Mouse (Mus musculus): ENCODE data around the gene Kirrel. TPM values are rescaled to one million over a fixed set of nuclear protein-coding genes. Genes with fewer than 3 reads are reported as not detected.

Kirrel gene
- not detected in 2 replicates for total RNA-seq (2017)

- 0 out of 2 replicates have a peak, but pooled peaks have one; percentile 10 for ATAC-seq (ENCODE audit: extremely low read depth, insufficient number of reproducible peaks, low FRiP score, poor library complexity, severe bottlenecking)
These were observed at the start of gene Kirrel for GRCm38 (mm10) chr3:87174096-87174768. Gene Kirrel, minus strand, starts transcription at chr3:87174747.

DNA sequence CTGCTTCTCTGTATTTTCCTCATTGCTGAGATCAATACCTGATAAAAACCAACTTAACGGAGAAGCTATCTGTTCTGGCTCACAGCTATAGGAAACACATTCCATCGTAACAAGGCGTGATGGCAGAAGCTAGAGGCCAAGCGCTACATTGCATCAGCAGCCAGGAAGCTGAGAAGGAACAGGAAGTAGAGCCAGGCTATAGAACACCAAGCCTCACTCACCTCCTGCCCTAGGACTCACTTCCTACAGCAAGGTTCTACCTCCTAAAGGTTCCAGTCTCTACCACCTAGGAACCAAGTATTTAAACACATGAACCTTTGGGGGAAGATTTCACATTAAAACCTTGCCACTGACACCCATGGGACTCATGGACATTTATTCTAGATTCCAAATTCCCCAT is 49.1 kb upstream of the Kirrel start:
- ATAC-seq (ENCODE audit: extremely low read depth, insufficient number of reproducible peaks, low FRiP score, poor library complexity, severe bottlenecking), result no peak

GRCm38 (mm10) chr3:87222346-87222745 is 47.8 kb upstream of the Kirrel start:
- ATAC-seq (ENCODE audit: extremely low read depth, insufficient number of reproducible peaks, low FRiP score, poor library complexity, severe bottlenecking), result no peak

- ATAC-seq (ENCODE audit: extremely low read depth, insufficient number of reproducible peaks, low FRiP score, poor library complexity, severe bottlenecking), result no peak
These were observed 40.6 kb upstream of the Kirrel start for GRCm38 (mm10) chr3:87215176-87215575.

DNA sequence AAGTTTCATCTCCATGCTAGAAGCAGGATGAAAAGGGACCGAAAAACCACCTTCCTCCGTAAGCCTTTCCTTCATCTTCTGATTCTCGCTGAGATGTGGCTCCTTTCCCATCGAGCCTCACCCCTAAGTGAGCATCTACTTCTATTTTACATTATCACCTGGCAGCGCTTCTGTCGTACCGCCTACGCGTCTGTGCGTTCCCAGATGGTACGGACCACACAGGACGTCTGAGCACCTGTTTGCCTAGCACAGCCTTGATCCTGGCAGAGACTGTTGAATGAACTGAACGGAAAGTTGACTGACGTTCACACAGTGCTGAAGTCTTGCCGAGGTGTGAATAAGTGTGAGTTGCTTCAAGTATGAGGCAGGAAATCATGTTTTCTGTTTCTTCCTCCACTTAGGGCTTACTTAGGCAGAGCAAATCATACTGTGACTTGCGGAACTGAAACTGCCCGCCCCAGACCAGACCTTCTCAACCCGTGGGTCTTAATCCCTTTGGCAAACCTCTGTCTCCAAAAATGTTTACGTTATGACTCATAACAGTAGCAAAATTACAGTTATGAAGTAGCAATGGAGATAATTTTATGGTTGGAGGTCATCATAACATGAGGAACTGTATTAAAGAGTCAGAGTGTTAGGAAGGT is 39.8 kb upstream of the Kirrel start:
- no peak for ATAC-seq (ENCODE audit: extremely low read depth, insufficient number of reproducible peaks, low FRiP score, poor library complexity, severe bottlenecking)

GRCm38 (mm10) chr3:87206336-87207075 is 32.0 kb upstream of the Kirrel start:
- no peak for ATAC-seq (ENCODE audit: extremely low read depth, insufficient number of reproducible peaks, low FRiP score, poor library complexity, severe bottlenecking)

- no peak for ATAC-seq (ENCODE audit: extremely low read depth, insufficient number of reproducible peaks, low FRiP score, poor library complexity, severe bottlenecking)
These were observed 22.1 kb upstream of the Kirrel start for GRCm38 (mm10) chr3:87196637-87197036.

DNA sequence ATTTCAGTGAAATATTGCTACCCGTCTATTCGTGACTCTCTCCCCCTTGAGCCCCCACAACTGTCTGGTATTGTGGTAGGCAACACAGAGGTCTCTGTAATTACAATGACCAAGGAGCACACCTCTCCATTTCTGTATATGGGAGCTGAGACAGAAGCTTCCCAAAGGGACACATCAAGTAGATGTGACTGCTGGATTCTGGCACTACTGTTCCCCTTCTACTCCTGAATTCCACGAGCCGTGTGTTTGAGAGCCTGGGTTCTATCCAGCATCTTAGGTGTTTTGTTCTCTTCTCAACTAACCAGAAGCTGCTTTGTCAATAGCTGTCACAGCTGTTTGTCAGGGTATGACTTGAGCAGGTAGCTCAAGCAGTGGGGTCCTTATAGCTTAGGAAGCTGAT is 20.5 kb upstream of the Kirrel start:
- no peak for ATAC-seq (ENCODE audit: extremely low read depth, insufficient number of reproducible peaks, low FRiP score, poor library complexity, severe bottlenecking)

DNA sequence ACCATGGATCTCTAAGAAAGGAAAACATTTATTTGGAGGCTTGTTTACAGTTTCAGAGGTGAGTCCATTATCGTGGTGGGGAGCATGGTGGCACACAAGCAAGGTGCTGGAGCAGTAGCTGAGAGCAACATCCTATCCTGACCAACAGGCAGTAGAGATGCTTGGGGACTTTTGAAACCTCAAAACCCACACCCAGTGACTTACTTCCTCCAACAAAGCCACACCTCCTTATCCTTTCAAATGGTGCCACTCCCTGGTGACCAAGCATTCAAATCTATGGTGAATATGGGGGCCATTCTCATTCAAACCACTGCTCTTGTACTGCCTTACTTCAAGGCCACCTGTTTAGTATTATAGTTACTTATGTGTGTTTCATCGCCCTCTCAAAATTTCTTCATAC is 20.0 kb upstream of the Kirrel start:
- ATAC-seq (ENCODE audit: extremely low read depth, insufficient number of reproducible peaks, low FRiP score, poor library complexity, severe bottlenecking), result no peak

DNA sequence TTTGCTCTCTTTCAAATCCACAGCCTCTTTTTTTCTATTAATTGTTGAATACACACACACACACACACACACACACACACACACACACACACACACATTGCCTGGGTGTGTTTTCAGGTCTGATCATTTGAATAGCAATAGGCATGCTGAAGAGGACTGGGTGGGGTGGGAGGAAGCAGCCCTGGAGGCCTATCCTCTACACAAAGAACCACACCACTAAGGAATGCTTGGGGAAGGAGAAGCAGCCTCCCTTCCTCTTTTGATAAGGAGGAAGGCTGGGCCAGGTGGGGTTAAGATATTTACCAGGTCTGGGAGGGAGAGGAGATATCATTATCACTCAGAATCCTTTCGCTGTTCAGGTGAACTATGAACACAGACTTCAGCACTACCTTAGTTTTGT is 19.2 kb upstream of the Kirrel start:
- no peak for ATAC-seq (ENCODE audit: extremely low read depth, insufficient number of reproducible peaks, low FRiP score, poor library complexity, severe bottlenecking)

DNA sequence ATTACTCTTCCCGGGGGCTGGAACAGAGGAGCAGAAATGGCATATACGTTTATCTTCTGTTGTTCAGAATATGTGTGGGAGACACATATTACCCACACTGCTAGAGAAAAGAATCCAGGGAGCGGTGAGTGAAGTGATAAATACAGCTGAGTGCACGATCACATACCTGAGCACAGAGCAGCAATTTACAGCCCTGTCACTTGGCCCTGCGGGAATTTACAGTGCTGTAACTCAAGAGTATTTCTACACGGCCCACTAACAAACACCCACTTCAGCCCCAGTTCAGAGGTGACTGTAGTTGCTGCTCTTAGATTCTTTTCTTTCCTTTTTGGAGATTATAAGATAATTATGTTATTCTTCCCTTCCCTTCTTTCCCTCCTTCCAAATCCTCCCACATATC is 18.8 kb upstream of the Kirrel start:
- ATAC-seq (ENCODE audit: extremely low read depth, insufficient number of reproducible peaks, low FRiP score, poor library complexity, severe bottlenecking), result no peak

- no peak for ATAC-seq (ENCODE audit: extremely low read depth, insufficient number of reproducible peaks, low FRiP score, poor library complexity, severe bottlenecking)
These were observed 2.1 kb upstream of the Kirrel start for GRCm38 (mm10) chr3:87176687-87177086.

DNA sequence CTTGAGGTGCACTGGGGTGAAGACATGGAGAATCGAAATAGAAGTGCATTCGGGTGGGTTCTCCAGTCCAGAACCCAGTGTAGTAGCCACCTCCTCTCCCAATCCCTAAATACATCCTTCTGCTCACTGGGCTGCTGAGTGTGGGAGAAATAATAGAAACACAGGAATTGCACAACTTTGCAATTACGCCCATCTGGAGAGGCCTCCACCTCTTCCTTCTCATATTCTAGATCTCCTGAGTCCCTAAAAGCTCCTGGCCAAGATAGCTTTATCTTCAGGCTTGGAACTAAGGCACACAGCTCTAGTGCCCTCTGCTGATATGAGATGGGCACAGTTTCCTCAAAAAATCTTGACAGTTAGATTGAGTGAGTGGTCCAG is 880 bp upstream of the Kirrel start:
- ATAC-seq (ENCODE audit: extremely low read depth, insufficient number of reproducible peaks, low FRiP score, poor library complexity, severe bottlenecking), result no peak

- ATAC-seq (ENCODE audit: extremely low read depth, insufficient number of reproducible peaks, low FRiP score, poor library complexity, severe bottlenecking), result no peak
These were observed 356 bp upstream of the Kirrel start for GRCm38 (mm10) chr3:87174769-87175437.

DNA sequence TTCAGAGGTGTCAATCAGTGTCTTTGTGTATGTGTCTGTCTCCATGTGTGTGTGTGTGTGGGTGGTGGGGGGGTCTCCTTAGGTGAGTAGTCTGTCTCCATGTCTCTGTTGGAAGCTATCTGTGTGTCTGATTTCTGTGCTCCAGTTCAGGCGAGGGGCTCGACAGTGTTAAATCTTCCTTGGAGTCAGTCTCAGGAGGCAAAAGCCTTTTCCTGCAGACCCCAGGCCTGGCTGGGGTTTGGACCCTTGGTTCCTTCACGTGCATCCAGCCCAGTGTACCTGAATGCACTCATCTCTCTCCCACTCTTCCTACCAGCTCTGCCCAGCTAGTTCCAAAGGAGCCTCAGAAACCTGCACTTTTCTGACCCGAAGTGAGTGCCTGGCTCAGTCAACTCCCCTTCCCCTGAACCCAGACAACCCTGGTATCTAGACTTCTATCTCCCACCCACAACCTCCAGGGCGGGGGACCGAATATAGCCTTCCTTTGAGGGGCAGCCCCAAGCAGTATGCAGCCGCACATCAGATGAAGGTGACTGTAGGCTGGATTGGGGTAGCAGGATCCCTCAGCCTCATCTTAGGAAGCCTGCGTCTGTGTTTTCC is 961 bp downstream of the Kirrel start:
- ATAC-seq (ENCODE audit: extremely low read depth, insufficient number of reproducible peaks, low FRiP score, poor library complexity, severe bottlenecking), result no peak

GRCm38 (mm10) chr3:87173103-87173444 is 1.5 kb downstream of the Kirrel start:
- ATAC-seq (ENCODE audit: extremely low read depth, insufficient number of reproducible peaks, low FRiP score, poor library complexity, severe bottlenecking), result no peak

GRCm38 (mm10) chr3:87172351-87173102 is 2.0 kb downstream of the Kirrel start:
- no peak for ATAC-seq (ENCODE audit: extremely low read depth, insufficient number of reproducible peaks, low FRiP score, poor library complexity, severe bottlenecking)

DNA sequence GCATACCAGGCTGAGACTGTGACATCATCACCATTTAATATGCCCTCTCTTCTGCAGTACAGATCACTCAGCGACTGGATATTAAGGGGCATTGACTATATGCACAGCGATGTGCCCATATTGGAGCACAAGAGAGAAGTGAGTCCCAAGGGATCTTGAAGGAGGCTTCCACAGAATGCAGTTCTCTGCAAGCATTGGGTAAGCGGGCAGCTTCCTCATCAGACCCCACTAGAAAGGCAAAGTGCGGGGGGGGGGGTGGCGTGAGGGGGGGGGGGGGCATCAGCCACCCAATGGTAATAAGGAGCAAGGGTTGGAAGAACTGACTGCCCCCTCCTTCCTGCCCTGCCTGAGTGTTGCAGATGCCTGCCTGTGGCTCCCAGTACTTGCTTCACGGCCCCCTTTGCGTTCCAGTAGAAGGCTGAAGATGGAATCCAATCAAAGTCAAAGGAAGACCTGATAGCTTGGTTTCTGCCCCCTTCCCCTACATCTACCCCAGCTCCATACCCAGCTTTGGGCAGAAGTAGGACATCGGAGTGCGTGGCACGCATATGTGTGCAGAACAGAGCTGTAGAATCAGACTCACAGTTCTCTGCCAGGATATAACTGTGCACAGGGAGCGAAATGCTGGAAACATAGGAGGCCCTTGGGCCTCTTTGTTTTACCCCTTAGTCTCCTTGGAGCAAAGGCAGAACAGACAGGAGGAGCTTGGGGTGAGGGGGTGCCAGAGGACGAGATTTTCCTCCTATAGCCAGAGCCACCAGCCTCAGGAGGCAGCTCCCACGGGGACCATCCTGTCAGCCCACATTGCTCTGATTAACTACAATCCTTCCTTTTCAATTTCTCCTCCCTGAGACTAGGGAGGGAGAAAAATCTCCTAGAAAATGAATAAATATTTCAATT is 3.1 kb downstream of the Kirrel start:
- ATAC-seq (ENCODE audit: extremely low read depth, insufficient number of reproducible peaks, low FRiP score, poor library complexity, severe bottlenecking), result no peak
